Mouse (Mus musculus) heart, adult 2 months (tissue): ENCODE measurements around the gene Samd10.

ENCODE experiments used
- CTCF ChIP-seq: fragments of 200-600 bp; IDR thresholded peaks from 2 replicates; pipeline ENCODE4 v1.8.1; 2022; ENCODE audit warnings: antibody characterized with exemption, mild to moderate bottlenecking, moderate library complexity
- POLR2A ChIP-seq: fragments of 200-500 bp; IDR thresholded peaks from 2 replicates; pipeline ENCODE4 v1.6.1; 2011; ENCODE audit warnings: mild to moderate bottlenecking, low read depth, low read length, control low read depth; ENCODE audit not compliant: insufficient read depth

DNA sequence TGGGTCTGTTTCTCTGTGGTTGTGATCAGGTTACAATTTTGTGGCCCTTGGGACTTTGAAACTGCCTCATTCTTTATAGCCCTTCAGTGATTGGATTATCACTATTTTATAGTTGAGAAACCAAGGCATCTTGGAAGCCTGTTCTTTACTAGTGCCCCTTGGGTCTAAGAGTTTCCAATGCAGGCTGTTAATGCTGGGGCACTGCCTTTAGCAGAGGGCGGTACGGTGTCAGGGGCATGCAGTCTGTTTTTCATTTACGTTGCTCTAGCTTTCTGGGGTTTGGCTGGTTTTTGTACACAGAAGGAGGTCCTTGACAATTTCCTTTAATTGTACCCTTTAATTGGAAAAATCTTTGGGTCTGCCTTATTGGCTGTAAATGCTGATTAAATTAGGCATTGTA is 46.7 kb upstream of the Samd10 start:
- TF ChIP-seq CTCF (no peak), POLR2A (no peak)
